Mouse (Mus musculus) layer of hippocampus, postnatal 36 days (tissue): Measurements from ENCODE around the gene Sdk2. TPM values are rescaled to one million over a fixed set of nuclear protein-coding genes. Genes with fewer than 3 reads are reported as not detected.

Experiments used
- DNase-seq, 2 experiments: peaks; one replicate each; pipeline ENCODE4 v3.0.0; 2022
- total RNA-seq, 2 experiments: library from RNA; stranded (reverse); gene quantifications; 2 replicates each; pipeline ENCODE4 v1.2.3; 2021

The Sdk2 gene
- total RNA-seq, 2 experiments from 2014 or later, result 19.8 to 25.9 TPM

DNA sequence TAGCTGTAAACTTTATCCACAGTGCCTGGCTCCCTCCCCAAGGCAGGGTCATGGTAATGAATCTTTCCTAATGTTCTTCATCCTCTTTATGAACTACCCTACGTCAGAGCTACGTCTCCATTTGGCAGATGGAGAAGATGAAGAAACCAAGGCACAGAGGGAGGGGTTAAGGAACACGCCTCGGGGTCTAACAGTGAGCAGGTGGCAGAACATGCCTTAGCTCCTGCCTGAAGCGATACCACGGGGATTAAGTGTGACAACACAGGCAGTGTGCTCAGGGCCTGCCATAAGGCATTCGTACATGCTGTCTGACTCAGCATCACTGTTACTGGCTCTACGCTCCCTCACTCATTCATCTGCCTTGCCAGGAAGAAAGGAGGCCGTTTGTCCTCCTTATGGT, 138.6 kb downstream of the Sdk2 start:
- DNase-seq, result peak; percentile 61 to 70

GRCm38 (mm10) chr11:113927826-113928225, 139.0 kb downstream of the Sdk2 start:
- DNase-seq, result peak; percentile 18 to 28

- DNase-seq, result peak; percentile 84 to 86
Measured at GRCm38 (mm10) chr11:113927231-113927630, 139.6 kb downstream of the Sdk2 start.

- no peak for DNase-seq
Measured at GRCm38 (mm10) chr11:113923137-113923536, 143.7 kb downstream of the Sdk2 start.

GRCm38 (mm10) chr11:113903131-113903860, 163.6 kb downstream of the Sdk2 start:
- DNase-seq, result no peak

DNA sequence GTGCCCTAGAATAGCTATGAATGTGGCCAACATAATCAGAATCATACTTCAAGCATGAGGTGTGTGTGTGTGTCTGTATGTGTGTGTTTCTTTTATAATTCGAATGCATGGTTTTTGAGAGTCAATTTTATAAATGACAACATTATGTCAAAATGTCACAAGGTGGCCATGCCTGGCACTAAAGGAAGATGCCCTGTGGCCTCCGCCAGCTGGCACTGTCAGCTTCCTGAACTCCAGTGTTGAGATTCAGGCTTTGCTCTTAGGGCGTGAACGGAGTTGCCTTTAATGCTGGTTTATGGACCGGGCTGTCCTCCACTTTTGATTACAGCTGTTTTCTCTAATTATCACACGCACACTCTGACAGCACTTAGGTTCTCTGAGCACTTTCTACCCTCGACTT, 164.9 kb downstream of the Sdk2 start:
- no peak for DNase-seq

- DNase-seq, result no peak
Measured at GRCm38 (mm10) chr11:113898671-113899070, 168.2 kb downstream of the Sdk2 start.

- DNase-seq, result no peak
Measured at GRCm38 (mm10) chr11:113896006-113896405, 170.8 kb downstream of the Sdk2 start.

- no peak for DNase-seq
Measured at GRCm38 (mm10) chr11:113892924-113893323, 173.9 kb downstream of the Sdk2 start.

GRCm38 (mm10) chr11:113892067-113892466, 174.8 kb downstream of the Sdk2 start:
- peak in 1 of 2 experiments; percentile 19 for DNase-seq

GRCm38 (mm10) chr11:113888156-113888750, 178.6 kb downstream of the Sdk2 start:
- no peak for DNase-seq

DNA sequence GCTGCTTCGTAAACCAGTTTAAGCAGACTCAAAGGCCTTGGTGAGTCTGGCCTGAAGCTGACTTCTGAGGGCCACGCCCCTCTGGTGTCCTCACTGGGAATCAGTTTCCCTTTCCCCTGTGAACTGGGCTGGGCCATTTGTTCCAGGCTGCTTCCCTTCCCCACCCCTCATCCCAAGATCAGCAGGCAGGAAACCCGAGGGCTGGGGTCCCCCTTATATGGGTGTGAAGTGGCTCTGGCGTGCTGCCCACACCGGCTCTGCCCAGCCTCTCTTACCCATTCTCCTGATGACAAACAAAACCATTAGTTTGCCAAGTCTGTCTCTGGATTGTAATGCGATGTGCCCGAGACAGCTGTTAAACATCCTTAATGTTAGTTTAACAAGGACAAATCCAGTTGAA, 180.5 kb downstream of the Sdk2 start:
- no peak for DNase-seq

GRCm38 (mm10) chr11:113884962-113885361, 181.9 kb downstream of the Sdk2 start:
- DNase-seq, result no peak

- peak; percentile 38 to 47 for DNase-seq
Measured at GRCm38 (mm10) chr11:113883031-113883430, 183.8 kb downstream of the Sdk2 start.

DNA sequence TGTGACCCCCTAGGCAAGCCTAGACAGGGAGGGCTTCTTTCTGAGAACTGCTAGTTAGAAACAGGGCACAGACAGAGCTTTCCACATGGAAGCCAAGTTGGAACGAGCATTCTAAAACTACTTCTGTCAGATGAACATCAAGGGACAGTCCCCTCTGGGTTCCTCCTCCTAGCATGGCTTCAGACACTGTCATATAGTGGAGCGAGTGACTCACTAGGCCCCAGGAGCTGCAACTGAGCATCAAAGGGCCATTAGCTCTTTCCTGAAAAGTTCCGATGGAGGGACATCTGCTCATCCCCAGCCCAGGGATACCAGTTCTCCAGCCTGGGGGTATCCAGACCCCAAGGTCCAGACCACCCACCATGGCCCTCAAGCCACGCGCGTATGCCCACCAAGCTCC, 185.0 kb downstream of the Sdk2 start:
- DNase-seq, result no peak

DNA sequence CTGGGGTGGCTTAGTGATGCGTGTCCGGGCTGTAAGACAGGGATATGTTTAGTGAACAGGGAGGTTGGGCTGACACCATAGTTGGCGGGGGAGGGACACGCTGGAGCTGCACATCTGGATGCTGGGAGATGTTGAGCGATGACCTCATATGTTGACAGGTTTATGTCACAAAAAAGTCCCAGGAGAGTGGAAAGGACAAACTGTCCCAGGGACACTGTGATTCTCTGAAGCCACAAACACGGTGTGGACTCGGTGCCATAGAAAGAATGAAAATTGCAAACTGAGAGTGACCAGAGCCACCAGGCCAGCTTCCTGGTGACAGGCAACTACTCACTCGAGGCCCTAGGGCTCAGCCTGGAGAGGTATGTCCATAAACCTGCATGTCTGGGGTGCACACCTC, 199.8 kb downstream of the Sdk2 start:
- DNase-seq, result no peak

DNA sequence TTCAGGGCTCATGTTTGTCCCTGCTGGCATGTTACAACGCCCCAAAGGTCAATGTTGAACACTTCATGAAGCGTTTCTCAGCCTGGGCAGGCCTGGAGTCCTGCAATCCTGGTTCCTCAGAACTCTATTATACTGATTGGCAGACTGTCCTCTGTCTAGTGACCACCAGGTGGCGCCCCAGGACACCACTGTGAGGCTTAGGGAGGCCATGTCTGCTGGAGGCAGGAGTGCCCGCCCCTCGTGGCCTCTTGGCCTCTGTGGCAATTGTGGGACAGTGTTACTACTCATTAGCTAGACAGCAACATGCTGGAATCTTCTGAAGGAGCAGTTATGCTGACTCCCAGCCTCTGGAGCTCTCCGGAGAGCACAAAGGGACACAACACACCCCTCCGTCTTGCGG, 201.2 kb downstream of the Sdk2 start:
- peak; percentile 79 to 81 for DNase-seq

GRCm38 (mm10) chr11:113863408-113863807, 203.4 kb downstream of the Sdk2 start:
- DNase-seq, result no peak

GRCm38 (mm10) chr11:113855661-113856060, 211.2 kb downstream of the Sdk2 start:
- no peak for DNase-seq

DNA sequence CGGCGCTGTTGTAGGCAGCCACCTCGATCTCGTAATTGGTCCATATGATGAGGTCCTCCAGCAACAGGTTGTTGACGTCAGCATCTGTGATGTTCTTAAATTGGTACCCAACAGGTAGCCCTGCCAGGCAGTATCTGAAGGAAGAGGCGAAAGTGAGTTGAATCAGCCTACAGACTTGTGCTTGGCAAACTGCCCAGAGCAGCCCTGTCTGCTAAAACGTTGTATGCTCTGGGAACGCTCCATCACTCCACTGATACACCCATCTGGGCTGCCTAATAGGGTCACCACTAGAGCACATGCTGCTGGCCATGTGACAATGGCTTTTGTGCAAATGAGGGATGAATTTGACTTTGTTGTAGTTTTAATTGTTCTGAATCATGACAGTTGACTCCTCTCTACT, 215.1 kb downstream of the Sdk2 start:
- no peak for DNase-seq

DNA sequence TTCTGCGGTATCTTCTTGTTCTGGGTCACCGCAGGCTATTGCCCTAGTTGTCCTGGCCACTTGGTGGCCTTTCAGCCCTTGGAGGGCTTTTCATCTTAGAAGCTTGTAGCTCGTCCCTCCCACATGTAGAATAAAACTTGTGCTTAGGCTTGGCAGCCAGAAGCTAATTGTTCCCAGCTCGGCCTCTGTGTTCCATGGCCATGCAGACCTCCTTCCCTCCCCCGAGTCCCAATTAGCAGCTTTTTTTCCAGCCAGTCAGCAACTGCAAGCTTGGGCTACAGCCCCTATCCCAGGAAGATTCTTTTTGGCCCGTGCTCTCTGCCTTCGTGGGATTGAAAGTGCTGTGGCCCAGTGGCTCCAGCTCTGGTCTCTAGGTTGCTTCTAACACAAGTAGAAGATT, 217.5 kb downstream of the Sdk2 start:
- DNase-seq, result no peak

- DNase-seq, result no peak
Measured at GRCm38 (mm10) chr11:113843920-113844319, 222.9 kb downstream of the Sdk2 start.

DNA sequence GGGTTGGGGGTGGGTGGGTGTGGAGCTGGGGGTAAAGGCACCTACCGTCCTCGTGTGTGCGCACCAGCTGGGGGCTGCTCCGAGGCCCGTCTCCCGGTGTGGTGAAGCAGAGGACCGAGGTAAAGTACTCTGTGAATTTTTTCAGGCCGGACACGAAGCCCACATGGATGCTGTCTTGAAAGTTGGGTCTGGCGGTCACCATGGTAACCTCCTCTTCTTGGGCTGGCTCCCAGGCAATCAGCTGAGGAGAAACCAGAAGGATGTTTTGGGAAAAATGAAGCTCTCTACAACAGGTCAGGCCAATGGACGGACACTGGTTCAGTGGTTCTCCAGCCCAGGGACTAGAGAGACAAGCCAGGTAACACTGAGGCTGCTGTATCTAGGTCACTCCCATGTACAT, 224.0 kb downstream of the Sdk2 start:
- DNase-seq, result no peak

- DNase-seq, result no peak
Measured at GRCm38 (mm10) chr11:113831608-113832007, 235.2 kb downstream of the Sdk2 start.
